Mouse (Mus musculus) duodenum, adult 2 months (tissue): ENCODE measurements around the gene Saa1. TPM values are rescaled to one million over a fixed set of nuclear protein-coding genes. Genes with fewer than 3 reads are reported as not detected.

Source experiments
- polyA plus RNA-seq: library from polyadenylated mRNA; depleted of rRNA; stranded (reverse); fragments of >200 nt; gene quantifications from 2 replicates; pipeline ENCODE4 v1.2.3, GENCODE M21; 2012; ENCODE audit warnings: low replicate concordance; rRNA removed

Gene Saa1
- polyA plus RNA-seq: 0.21 TPM in 1 of 2 replicates, not detected in the other

GRCm38 (mm10) chr7:46742880-46743279 is at the start of gene Saa1:
TSS of gene Saa1 (minus strand) at chr7:46742980.

GRCm38 (mm10) chr7:46751490-46751889 is 8.7 kb upstream of the Saa1 start, which contains the start of gene Saa2:
TSS of gene Saa2 (plus strand) at chr7:46751790.

GRCm38 (mm10) chr7:46732458-46732857 is 10.3 kb downstream of the Saa1 start, which contains the start of gene Saa4:
TSS of gene Saa4 (minus strand) at chr7:46732603.

GRCm38 (mm10) chr7:46715600-46715999 is 27.2 kb downstream of the Saa1 start, which contains the start of gene Saa3:
TSS of gene Saa3 (minus strand) at chr7:46715700.

GRCm38 (mm10) chr7:46710390-46710844 is 32.4 kb downstream of the Saa1 start, which contains the start of gene Saal1:
TSS of gene Saal1 (minus strand) at chr7:46710680.

Other genes with a start within 250 kb of the Saa1 start
- 5.3 and 5.6 TPM in 2 replicates for gene Sergef, start 103.2 kb downstream of the Saa1 start, polyA plus RNA-seq
- 2.4 and 2.9 TPM in 2 replicates for gene Tph1, start 70.4 kb downstream of the Saa1 start, polyA plus RNA-seq
- 1.7 and 2.8 TPM in 2 replicates for gene Saal1, start 32.3 kb downstream of the Saa1 start, polyA plus RNA-seq
- gene Saa3, start 27.3 kb downstream of the Saa1 start, polyA plus RNA-seq: 0.21 and 0.30 TPM in 2 replicates
- gene Saa4, start 10.4 kb downstream of the Saa1 start, polyA plus RNA-seq: 0.07 TPM in 1 of 2 replicates, not detected in the other
- not detected in 2 replicates for gene Saa2, start 8.8 kb upstream of the Saa1 start, polyA plus RNA-seq
- 15.4 and 20.0 TPM in 2 replicates for gene Hps5, start 53.1 kb upstream of the Saa1 start, polyA plus RNA-seq
- gene Gtf2h1, start 53.1 kb upstream of the Saa1 start, polyA plus RNA-seq: 2.2 and 4.8 TPM in 2 replicates
- gene Ldha, start 98.5 kb upstream of the Saa1 start, polyA plus RNA-seq: 740 and 1,417 TPM in 2 replicates
- gene Ldhc, start 118.2 kb upstream of the Saa1 start, polyA plus RNA-seq: not detected in 2 replicates
- gene Tsg101, start 177.0 kb upstream of the Saa1 start, polyA plus RNA-seq: 100 and 104 TPM in 2 replicates
- gene Uevld, start 215.5 kb upstream of the Saa1 start, polyA plus RNA-seq: 0.74 and 0.77 TPM in 2 replicates
- gene Gm9999, start 240.6 kb upstream of the Saa1 start, polyA plus RNA-seq: not detected in 2 replicates